Mouse (Mus musculus) v-Abl transformed pro-B cells (cell line): ENCODE measurements at regions not wholly inside any gene's neighbourhood (a gene's known extent, or its start where the extent isn't known, plus 50 kb on each side); places are given as distances from the start of the nearest gene placed in this dataset.

ENCODE experiments used
- in situ Hi-C, 2 experiments: fragments of 400-800 bp; cut with MboI; formaldehyde crosslinking; loops; one replicate each; pipeline ENCODE4 v1.15.1; 2025; ENCODE audit not compliant: unreplicated experiment in 2 of 2

- in situ Hi-C loops, result no loop called here
Observed at GRCm38 (mm10) chr14:71359581-71359980, 759.9 kb upstream of the Fam160b2 start.

GRCm38 (mm10) chr14:71338219-71338618, 738.6 kb upstream of the Fam160b2 start:
- in situ Hi-C loops, result no loop called here

DNA sequence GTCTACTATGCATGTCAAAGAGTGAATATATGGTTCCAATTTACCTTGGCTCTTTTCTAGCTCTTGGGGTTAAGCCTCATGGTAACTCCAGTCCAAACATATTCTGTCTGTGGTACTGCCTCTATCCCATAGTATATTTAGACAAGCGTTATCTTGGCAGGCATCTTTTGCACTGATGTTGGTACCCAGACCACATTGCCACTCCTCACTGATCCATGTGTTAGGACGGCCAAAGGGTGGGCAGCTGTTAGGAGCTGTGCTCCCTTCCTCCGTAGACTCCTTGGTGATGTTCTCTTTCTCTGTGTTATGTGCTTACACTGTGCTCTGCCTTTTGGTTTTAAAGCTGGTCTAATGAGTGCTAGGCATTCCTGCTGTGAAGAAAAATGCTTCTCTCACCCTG, 737.3 kb upstream of the Fam160b2 start:
- in situ Hi-C loops, result no loop called here

DNA sequence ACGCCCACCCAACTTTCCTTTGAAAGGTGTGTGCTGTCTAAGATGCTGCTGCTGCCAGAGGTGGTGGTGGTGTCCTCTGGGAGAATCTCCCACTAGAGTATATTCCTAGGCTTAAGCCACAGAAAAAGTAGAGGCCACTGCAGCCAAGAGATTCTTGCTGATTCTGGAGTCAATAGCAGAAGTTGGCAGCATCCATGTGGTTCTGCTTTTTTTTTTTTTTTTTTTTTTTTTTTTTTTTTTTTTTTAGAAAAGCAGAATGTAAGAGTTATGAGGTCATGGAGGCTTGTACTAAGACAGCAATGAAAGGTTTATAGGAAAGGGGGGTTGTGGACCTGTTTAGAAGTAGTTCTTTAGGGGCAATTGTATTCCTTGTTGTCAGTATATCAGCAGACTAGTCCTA, 734.4 kb upstream of the Fam160b2 start:
- in situ Hi-C loops, result no loop called here

GRCm38 (mm10) chr14:71329862-71330630, 730.4 kb upstream of the Fam160b2 start:
- in situ Hi-C loops, result no loop called here

DNA sequence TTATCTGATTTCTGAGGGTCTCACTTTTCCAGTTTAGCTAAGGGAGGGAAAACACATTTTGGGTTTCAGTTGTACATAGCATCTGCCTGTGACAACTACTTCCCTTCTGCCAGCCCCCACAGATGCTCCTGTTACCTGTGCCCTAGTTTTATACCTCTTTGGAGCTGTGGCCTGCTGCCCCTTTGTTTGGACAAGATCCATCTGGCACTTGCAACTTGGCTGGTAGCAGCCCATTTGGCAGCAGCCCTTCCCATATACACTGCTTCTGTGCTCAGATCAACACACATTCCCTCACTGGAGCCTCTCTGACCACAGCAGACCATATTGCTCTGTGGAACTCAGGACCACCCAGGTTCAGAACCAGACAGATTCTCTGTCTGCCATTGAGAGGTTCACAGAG, 728.0 kb upstream of the Fam160b2 start:
- in situ Hi-C loops, result no loop called here

DNA sequence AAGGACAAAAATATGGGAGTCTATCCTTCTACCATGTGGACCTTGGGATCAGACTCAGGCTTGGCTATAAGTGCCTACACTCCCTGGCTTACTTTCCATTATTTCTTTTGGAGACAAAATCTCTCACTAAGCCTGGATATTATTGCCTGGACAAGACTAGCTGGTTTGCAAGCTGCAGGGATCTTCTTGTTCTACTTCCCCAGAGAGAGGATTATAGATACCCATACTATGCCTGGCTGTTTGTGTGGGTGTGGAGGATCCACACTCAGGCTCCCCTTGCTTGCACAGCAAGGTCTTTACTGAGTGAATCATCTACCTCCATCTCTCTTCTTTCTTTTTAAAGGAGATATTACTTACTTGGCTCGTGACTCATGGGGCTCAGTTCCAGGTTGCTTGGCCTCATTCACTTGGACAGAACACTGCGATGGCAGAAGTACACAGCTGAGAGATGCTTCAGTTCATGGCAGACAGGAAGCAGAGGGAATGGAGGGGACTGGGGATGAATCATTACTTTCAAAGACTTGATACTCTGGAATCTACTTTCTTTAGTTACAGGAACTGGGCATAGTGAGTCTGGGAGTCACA, 727.0 kb upstream of the Fam160b2 start:
- in situ Hi-C loops, result no loop called here

DNA sequence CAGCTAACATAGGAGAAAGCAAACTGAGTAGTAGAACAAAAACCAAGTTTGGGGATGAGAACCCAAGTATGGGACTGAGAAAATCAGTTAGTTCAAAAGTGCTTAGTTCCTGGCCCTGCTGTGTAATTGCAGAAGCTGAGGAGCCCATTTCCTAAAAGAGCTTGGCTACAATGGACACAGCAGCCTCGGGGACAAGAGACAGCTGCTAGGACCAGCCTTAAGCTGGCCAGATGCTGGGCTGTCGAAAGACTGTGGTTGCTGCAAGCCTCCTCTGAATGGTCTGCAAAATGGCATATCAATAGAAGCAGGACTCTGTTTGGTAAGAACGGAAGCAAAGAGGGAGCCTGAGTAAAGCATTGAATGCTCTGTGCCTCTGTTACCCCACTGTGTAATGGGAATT, 715.6 kb upstream of the Fam160b2 start:
- in situ Hi-C loops, result no loop called here

DNA sequence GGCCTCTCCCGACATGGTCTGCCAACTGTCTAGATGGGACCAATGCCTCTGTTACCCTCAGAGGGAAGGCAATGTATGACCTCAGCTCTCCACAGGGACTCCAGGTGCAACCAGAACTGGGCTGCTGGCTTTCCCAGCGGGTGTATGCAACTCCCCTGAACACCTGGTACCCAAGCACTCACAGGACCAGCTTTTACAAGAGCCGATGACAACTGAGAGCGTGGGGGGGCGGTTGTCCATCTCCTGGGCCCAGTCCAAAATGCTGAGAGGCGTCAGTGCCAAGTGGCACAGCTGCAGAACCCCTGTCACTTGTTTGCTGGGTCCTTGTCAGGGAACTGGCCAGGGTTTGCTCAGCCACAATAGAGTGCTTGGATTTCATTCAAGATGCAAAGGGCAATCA, 700.1 kb upstream of the Fam160b2 start:
- in situ Hi-C loops, result loop anchor here in 1 of 2 experiments (25.0 kb wide), 1 partner anchor 512 kb away; no protein-coding TSS in a partner anchor

GRCm38 (mm10) chr14:71281568-71281967, 681.9 kb upstream of the Fam160b2 start:
- in situ Hi-C loops, result loop anchor here in 1 of 2 experiments (25.0 kb wide), 1 partner anchor 494 kb away; no protein-coding TSS in a partner anchor

GRCm38 (mm10) chr14:71276309-71276791, 676.7 kb upstream of the Fam160b2 start:
- in situ Hi-C loops, result loop anchor here in 1 of 2 experiments (25.0 kb wide), 1 partner anchor 489 kb away; no protein-coding TSS in a partner anchor

DNA sequence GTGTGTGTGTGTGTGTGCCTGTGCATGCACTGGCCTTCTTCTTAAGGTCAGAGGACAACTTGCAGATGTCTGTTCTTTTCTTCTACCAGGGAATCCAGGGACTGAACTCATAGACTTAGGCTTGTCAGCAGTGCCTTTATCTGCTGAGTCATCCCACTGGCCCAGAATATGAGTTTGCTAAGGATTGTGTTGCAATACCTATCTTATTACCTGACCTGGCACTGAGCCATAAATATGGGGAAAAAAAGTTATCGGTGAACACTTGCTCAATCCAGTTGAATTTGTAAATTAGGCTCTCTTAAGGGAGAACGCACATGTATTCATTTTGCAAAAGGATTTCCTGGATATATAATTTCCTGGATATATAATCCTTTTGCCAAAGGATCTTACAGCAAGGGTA, 672.8 kb upstream of the Fam160b2 start:
- in situ Hi-C loops, result no loop called here

- in situ Hi-C loops, result no loop called here
Observed at GRCm38 (mm10) chr14:71257650-71258049, 658.0 kb upstream of the Fam160b2 start.

DNA sequence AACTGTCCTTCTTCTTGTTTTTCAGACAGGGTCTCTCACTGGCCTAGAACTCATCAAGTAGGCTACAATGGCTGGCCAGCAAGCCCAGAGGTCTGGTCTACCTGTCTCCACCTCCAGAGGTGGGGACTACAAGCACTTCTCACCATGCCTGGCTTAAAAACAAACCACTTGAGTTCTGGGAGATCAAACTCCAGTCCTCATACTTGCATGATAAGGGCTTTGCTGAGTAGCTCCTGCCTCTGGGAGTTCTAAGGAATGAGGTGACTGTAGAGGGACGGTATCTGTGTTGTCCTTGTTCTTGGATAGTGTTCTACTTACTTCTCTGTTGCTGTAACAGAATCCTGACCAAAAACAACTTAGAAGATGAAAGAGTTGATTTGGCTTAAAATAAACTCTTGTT, 654.6 kb upstream of the Fam160b2 start:
- in situ Hi-C loops, result no loop called here

DNA sequence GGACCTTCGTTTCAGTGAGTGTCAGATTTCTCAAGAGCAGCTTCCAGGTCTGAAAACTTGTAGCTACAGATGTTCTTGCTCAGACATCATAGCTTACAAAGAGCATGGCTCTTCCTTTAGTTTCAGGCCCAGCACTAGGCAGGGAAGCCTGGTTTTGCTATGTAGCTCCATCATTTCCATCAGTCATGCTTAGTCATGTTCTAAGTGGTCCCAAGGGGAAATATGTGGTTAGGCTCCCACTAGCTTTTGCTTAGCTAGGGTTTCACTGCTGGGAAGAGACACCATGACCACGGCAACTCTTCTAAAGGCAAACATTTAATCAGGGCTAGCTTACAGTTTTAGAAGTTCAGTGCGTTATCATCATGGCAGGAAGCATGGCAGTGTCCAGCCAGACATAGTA, 652.5 kb upstream of the Fam160b2 start:
- in situ Hi-C loops, result no loop called here

GRCm38 (mm10) chr14:71251116-71251515, 651.5 kb upstream of the Fam160b2 start:
- in situ Hi-C loops, result no loop called here

- in situ Hi-C loops, result no loop called here
Observed at GRCm38 (mm10) chr14:71249387-71249965, 649.8 kb upstream of the Fam160b2 start.

DNA sequence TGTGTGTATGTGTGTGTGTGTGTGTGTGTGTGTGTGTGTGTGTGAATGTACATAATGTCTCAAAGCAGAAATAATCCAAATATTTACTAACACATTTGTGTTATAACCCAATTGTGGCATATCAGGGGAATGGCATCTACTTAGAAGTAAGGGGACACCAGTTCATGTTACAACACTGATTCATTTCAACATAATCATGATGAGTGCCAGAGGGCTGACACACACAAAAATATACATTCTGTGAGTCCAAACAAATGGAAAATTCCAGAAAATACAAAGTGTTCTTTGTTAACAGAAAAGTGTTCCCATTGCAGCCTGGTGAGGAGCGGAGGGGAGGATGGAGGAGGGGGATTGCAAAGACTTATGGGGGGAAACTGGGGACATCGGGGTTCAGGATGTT, 648.9 kb upstream of the Fam160b2 start:
- in situ Hi-C loops, result no loop called here

DNA sequence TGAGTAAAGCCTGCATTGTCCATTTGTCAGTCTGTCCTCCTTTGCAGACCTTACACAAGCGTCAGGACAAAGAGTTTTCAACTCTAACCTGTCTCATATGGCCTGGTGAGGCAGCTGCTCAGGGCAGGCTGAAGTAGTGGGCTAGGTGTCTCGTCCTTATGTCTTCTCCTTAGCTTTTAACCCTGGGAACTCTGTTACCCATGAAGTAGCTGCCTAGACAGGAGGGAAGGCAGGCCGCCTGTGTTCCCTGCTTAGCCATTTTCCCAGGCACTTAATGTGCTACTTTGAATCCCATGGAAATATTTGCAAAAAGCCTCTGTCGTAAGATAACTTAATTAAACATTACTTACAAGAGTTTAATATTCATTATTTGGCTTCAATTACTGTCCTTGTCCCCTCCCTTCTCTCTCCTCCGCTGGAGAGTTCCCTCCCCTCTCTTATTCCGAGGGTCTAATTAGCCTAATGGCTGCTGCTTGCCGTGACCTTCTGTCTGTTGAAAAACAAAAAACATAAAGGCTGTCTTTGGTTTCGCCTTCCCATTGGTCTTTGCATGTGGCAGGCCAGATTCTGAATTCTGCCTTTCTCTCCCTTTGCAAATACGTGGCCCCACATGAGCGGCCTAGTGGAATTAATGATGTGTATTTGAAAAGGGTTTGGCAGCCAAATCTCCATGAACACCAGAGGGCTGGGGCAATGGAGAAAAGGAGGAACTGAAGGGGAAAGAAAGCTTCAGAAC, 642.2 kb upstream of the Fam160b2 start:
- in situ Hi-C loops, result no loop called here

DNA sequence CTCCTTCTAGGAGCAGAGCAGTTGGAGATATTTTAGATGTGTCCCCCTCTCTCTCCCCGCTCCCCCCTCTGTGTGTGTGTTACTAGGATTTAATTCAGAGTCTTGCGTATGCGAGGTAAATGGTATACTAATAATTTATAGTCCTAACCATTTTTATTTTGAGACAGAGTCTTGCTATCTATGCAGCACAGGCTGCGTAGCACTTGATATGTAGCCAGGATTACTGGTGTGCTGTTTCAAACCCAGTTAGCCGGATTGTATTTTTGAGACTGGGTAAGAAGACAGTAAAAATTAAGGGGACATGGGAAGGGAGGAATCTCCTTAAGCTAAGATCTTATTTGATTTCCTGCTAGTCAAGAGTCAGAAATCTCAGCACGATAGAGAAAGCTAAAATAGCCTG, 636.6 kb upstream of the Fam160b2 start:
- in situ Hi-C loops, result no loop called here

GRCm38 (mm10) chr14:71234900-71235299, 635.3 kb upstream of the Fam160b2 start:
- in situ Hi-C loops, result no loop called here
